Mouse (Mus musculus) regulatory T cell (primary cell): Measurements from ENCODE around the gene Kcnb1.

Experiments
- in situ Hi-C: fragments of 300-600 bp; cut with MboI, MseI; formaldehyde crosslinking; loops from one replicate; pipeline ENCODE4 v1.15.1; 2025; ENCODE audit warnings: high pct_unique_total_duplicates

The Kcnb1 gene

DNA sequence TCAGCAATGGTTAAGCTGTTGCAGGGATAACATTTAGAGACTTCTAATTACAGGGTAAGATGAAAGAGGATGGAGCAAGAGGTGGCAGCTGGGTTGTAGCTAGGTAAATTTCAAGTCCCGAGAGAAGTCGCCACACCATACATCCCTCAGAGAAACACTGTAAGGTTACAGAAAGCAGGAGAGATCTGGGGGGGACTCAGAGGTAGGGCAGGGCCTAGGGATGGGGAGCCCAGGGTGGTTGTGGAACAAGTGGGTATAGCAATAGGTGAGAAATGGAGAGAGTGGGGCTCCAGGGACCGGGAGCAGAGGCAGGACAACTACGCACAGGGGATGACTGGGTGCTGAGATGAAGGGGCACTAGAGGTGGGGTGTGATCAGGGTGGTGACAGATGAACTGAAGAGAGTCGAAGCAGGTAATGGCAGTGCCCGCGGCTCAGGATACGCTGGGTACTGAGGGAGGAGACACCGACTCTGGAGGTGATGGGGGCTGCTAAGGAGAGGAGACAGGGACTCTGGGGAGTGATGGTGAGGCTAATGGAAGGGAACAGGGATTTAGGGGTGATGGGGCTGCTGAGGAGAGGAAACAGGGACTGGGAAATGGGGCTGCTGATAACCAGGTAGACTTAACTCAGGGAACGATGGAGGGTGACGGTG is 128.4 kb downstream of the Kcnb1 start:
- in situ Hi-C loops = loop anchor here (5.0 kb wide), 1 partner anchor 441 kb away; no protein-coding TSS in a partner anchor

DNA sequence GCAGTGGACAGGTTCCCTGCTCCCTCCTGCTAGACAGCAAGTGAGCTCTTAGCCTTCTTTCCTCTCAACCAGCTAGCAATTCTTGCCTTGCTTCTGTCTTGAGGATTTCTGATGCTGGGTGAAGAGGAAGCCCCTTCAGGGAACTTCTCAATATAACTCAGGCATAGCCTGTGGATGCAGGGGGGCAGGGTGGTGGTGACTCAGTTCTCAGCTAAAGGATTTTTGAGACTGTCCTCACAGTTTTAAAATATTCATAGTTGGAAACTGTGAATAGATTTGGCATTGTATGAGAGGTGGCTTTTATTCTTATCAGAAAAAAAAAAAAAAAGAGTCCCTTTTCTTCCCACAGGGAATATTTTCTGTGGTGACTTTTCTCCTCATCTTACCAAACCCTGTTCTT is 129.2 kb downstream of the Kcnb1 start:
- in situ Hi-C loops = loop anchor here (5.0 kb wide), 1 partner anchor 442 kb away; no protein-coding TSS in a partner anchor

DNA sequence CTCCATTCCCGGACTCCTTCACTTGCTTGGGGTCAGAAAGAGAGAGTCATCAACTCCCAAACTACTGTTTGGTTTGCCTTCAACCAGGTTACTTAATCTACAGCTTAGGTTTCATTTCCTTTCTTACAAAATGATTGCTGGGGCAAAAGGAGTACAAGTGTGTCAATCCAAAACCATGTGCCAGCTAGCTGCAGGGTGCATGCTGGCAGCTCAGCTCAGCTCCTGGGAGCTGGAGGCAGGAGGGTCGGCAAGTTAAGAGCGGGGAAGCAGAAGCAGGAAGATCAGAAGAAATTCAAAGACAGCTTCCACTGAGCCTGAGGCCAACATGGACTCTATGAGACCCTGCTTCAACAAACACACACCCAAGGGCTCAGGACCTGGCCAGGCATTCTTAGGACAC is 129.6 kb downstream of the Kcnb1 start:
- in situ Hi-C loops = loop anchor here (5.0 kb wide), 1 partner anchor 442 kb away; no protein-coding TSS in a partner anchor

DNA sequence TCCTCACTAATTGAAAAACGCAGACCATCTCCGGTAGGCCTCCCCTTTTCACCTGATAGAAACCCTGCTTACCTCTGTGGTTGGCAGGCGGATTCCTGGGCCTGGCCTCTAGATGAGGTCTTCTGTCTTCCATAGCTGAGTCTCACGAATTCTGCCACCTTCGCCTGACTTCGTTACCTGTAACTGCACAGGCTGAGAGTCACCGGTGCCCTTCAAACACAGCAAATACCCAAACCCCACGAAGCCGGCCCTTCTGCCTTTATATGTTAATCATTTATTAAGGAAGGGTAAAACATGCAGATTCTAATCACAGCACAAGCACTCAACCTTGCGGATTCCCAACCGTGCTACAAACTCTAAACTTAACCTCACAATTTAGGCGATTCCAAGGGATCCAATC is 130.0 kb downstream of the Kcnb1 start:
- in situ Hi-C loops = loop anchor here (5.0 kb wide), 1 partner anchor 442 kb away; no protein-coding TSS in a partner anchor

- in situ Hi-C loops = no loop called here
Measured at GRCm38 (mm10) chr2:167059536-167059935, 130.4 kb downstream of the Kcnb1 start.

DNA sequence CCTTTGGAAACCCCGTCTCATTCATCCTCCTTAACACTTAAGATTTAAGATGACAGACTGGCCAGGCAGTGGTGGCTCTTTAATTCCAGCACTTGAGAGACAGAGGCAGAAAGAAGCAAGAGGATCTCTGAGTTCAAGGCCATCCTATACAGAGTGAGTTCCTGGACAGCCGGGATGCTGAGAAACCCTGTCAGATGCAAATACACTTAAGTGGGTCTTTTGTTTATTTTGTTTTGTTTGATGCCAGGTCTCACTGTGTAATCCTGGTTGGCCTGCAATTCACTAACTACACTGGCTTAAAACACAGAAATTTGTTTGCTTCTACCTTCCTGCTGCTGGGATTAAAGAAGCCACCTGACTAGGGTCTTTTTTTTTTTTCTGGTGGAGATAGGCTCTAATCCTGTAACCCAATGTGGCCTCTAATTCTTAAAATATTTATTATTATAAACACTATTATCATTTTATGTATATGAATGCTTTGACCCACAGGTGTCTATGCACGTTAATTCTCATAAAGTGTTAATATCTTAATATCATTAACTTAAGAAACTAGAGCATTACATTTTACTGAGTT is 131.1 kb downstream of the Kcnb1 start:
- in situ Hi-C loops = no loop called here

GRCm38 (mm10) chr2:167058201-167058600 is 131.8 kb downstream of the Kcnb1 start:
- in situ Hi-C loops = no loop called here

GRCm38 (mm10) chr2:167056942-167057323 is 133.0 kb downstream of the Kcnb1 start:
- in situ Hi-C loops = no loop called here

DNA sequence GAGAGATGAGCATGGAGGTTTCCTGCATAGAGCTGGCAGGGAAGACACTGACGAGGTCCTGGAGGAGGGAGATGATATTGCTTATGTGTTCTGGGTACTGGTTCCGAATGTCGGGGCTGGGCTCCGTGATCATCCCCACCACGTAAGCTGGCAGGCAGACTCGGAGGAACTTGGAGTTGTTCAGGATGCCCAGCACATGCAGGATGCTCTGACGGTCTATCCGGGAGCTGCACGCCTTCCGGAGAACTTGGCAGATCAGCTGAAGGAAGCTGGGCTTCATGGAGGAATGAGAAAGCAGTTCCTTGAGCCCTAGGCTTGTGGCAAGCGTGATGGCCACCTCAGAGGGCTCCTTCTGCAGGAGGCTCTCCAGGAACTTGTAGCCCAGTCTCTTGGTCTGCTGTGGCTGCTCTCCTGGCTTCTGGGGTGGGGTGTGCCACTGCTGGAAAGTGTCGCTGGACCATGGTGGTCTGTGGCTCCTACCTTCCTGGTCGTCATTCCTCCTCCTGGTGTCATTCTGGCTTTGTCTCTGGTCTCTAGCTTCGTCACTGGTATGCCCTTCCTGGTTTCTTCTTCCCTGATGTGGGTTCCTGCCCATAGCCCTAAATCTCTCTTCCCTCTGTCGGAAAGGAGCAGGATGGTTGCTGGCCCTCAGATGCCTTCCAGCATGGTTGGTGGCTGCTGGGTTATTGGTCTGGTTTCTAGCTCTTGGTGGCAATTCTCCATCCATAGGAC is 133.6 kb downstream of the Kcnb1 start:
- in situ Hi-C loops = no loop called here

DNA sequence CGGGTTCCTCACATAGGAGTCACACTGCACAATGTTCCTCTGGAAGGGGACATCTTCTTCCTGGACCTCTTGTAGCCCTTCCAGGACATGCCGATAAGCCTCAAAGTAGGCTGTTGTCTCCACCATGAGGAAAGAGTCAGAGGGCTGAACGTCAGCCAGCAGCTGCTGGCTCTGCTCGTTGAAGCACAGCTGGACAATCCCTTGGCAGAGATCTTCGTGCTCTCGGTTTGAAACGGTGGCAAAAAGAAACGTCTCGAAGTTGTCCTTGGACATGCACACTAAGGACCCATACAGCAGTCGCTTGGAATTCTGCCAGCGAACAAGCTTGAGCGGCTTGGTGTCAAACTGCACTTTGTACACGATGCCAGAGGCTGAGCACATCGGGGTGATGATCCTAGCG is 134.6 kb downstream of the Kcnb1 start:
- in situ Hi-C loops = no loop called here

DNA sequence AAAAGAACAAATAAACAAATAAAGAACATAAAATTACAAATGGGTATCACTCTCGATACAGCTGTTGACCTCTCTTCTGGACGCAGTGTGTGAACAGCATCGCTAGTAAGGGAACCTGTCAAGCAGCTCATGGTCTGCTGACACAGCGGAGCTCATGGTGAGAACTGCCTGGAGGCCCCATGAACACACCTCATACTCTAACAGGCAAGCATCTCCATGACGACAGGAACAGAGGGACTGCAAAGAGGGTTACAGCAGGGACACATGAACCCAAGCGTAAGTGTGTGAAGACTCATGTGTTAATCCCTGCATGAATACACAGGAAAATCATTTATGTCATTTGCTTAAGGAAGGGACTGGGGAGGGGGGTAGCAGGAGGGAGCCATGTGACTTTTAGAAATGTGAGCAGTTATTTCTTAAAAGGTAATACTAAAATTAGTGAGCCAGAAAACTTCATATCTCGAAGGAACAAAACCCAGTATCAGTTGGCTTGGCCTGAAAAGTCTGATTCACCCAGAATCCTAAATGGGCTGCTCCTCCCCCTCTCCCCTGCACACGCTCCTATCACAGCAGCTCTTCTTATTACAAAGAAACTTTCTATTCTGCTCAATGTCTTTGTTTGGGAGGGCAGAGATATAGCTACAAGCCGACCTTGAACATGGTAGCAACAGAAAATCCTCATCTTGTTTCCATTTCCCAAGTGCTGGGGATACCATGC is 136.7 kb downstream of the Kcnb1 start:
- in situ Hi-C loops = no loop called here

- in situ Hi-C loops = no loop called here
Measured at GRCm38 (mm10) chr2:167048698-167049358, 141.1 kb downstream of the Kcnb1 start.

DNA sequence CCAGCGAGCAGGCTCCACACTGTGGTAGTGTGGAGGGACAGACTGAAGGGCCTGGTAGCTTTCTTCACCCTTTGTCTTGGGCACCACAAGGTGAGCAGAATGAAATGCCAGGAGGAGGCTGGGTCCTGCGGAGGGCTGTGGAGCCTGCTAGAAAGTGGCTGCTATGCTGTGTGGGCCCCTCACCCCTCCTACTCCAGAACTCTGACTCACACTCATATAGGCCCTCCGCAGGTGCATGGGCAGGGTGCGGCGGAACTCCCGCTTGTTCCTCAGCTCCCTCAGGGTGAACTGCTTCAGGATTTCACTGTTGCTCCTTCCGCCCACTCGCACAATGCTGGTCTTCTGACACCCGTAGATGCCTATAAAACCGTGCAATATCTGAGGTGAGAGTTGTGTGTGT is 141.7 kb downstream of the Kcnb1 start:
- in situ Hi-C loops = no loop called here
